Mouse (Mus musculus): ENCODE data around the gene Apobr.

DNA sequence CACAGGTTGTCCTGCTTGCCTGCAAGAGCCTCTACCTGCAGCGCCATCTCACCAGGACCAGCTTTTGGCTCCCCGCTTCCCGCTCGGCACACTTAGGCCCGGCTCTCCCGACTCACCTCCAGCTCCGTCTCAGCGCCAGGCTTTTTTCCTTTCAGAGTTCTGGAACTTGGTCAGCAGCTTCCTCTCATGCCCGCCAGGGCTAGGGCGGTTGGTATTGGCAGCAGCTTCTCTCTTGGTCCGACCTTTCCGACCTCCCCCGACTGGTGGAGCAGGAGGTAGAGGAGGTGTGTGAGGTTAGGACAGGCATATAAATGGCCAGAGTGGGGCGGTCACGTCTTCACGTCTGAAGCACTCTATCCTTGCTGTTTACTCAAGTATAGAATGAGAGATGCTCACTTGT lies 40.0 kb downstream of the Apobr start:
- no peak for TF ChIP-seq CTCF (IDR thresholded peaks at IDR 0.05; ENCODE audit: insufficient read depth, low read depth, low read length)
- TF ChIP-seq POLR2A (IDR thresholded peaks at IDR 0.05; ENCODE audit: insufficient read depth, low read depth, low read length) = no peak

All from olfactory bulb, adult 2 months (tissue).